Mouse (Mus musculus) intestine, embryonic 14.5 days (tissue): ENCODE measurements around the gene Tram2. TPM values are rescaled to one million over a fixed set of nuclear protein-coding genes. Genes with fewer than 3 reads are reported as not detected.
A peak's percentile ranks its signal among the peaks of the same experiment; 100 is the strongest.

Source experiments
- ATAC-seq: fragments of 200-750 bp; cut with Nextera tagmentation; replicated peaks from 2 replicates; pipeline ENCODE4 v1.8.0; 2017; ENCODE audit warnings: low read depth, moderate number of reproducible peaks, moderate TSS enrichment, moderate library complexity; ENCODE audit not compliant: low FRiP score, low TSS enrichment
- DNase-seq: peaks from one replicate; pipeline ENCODE4 v3.0.0-alpha.2; 2018; ENCODE audit warnings: low spot score
- H3K27ac ChIP-seq: fragments of 300-500 bp; sonication (generic); 2 replicates; pipeline ENCODE4 v1.5.1; 2014; ENCODE audit warnings: low read depth, mild to moderate bottlenecking, control low read depth
- H3K27me3 ChIP-seq: fragments of 300-500 bp; sonication (generic); replicated peaks from 2 replicates; pipeline ENCODE4 v1.6.1; 2014; ENCODE audit warnings: low read length, control low read depth; ENCODE audit not compliant: control insufficient read depth, insufficient read depth
- H3K36me3 ChIP-seq: fragments of 300-500 bp; sonication (generic); 2 replicates; pipeline ENCODE4 v1.6.1; 2014; ENCODE audit warnings: low read length, control low read depth; ENCODE audit not compliant: control insufficient read depth, insufficient read depth
- H3K4me1 ChIP-seq: fragments of 300-500 bp; sonication (generic); replicated peaks from 2 replicates; pipeline ENCODE4 v1.6.1; 2014; ENCODE audit warnings: low read length, control low read depth, mixed read lengths; ENCODE audit not compliant: control insufficient read depth, insufficient read depth
- H3K4me2 ChIP-seq: fragments of 300-500 bp; sonication (generic); 2 replicates; pipeline ENCODE4 v1.6.1; 2014; ENCODE audit warnings: low read length
- H3K4me3 ChIP-seq: fragments of 300-500 bp; sonication (generic); 2 replicates; pipeline ENCODE4 v1.5.1; 2014; ENCODE audit warnings: low read depth, low read length, control low read depth, mixed read lengths
- H3K9ac ChIP-seq: fragments of 300-500 bp; sonication (generic); 2 replicates; pipeline ENCODE4 v1.6.1; 2014; ENCODE audit warnings: mild to moderate bottlenecking, low read length
- H3K9me3 ChIP-seq: fragments of 300-500 bp; sonication (generic); 2 replicates; pipeline ENCODE4 v1.6.1; 2016; ENCODE audit warnings: low read length, control low read depth; ENCODE audit not compliant: control insufficient read depth
- WGBS: fragments of 180-500 bp; shearing (Covaris S2); extraction: QIAGEN DNeasy Blood & Tissue Kit; methylation state at CpG from one replicate; pipeline ENCODE4 v1.1.7; 2014; 5-methylcytosine and 5-hydroxymethylcytosine counted together
- polyA plus RNA-seq: library from polyadenylated mRNA; unstranded; fragments of >200 nt; fragmentation: Nextera tagmentation; extraction: Ambion mirVana; gene quantifications from 2 replicates; pipeline ENCODE4 v1.2.1, GENCODE M21; 2014

Gene Tram2
- polyA plus RNA-seq, 1 experiment from 2014 or later = 10.4 TPM

DNA sequence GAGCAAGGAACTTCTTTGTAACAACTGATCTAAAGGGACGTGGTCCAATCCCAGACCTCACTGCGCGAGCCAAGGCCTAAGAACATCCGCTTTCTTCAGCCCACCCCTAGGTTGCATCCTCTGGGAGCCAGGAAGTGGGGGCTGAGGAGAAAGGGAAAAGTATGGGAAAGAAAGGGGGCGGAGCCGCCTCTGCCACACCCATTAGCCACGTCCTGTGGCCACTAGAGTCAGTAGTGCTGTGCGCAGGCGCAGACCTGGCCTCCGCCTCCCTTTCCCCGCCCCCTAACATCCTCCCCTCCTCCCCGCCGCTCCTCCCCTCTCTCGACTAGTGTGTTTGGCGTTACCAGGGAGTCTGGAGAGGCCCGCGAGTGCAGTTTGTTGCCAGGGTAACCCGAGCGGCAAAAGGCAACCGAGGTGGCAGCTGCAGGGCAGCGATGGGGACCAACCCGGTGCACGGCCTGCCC lies 127.7 kb downstream of the Tram2 start, which contains the start of gene Efhc1:
Gene Efhc1, plus strand, starts transcription at position 327 of the 464 bp plus-strand sequence.
- Histone ChIP-seq H3K9ac (peak within 1 kb of the TSS; percentile 58), H3K4me2 (peak within 1 kb of the TSS; percentile 65), H3K4me1 (no peaks in the 10 kb centered on the region), H3K36me3 (no peaks in the 10 kb centered on the region), H3K27me3 (no peaks in the 10 kb centered on the region), H3K4me3 (peak within 1 kb of the TSS; percentile 48), H3K27ac (peak within 1 kb of the TSS; percentile 69), H3K9me3 (no peaks in the 10 kb centered on the region)
- ATAC-seq (peak; percentile 96), DNase-seq (peak; percentile 96)
- 1% methylated on average over 23 of the region's 23 CpGs for WGBS

Other genes with a start within 250 kb of the Tram2 start
- 10.0 and 10.1 TPM in 2 replicates for gene Paqr8, start 188.6 kb downstream of the Tram2 start, polyA plus RNA-seq
- gene Efhc1, start 127.6 kb downstream of the Tram2 start, polyA plus RNA-seq = 2.3 and 2.9 TPM in 2 replicates
- gene Tmem14a, start 139.3 kb upstream of the Tram2 start, polyA plus RNA-seq = 10.7 and 12.6 TPM in 2 replicates
- 3.0 and 7.7 TPM in 2 replicates for gene Gsta3, start 161.4 kb upstream of the Tram2 start, polyA plus RNA-seq